Mouse (Mus musculus): Measurements from ENCODE around the gene Psme4. TPM values are rescaled to one million over a fixed set of nuclear protein-coding genes. Genes with fewer than 3 reads are reported as not detected.
A peak's percentile ranks its signal among the peaks of the same experiment; 100 is the strongest.

Psme4 gene
- polyA plus RNA-seq, 1 experiment from 2014 or later = 12.0 TPM

GRCm38 (mm10) chr11:30761891-30762290 lies 9.6 kb upstream of the Psme4 start:
- Histone ChIP-seq H3K36me3 (no peaks in the 10 kb centered on the region), H3K27me3 (no peaks in the 10 kb centered on the region), H3K27ac (replicated peaks) (no peak overlapping the region), H3K9me3 (no peaks in the 10 kb centered on the region), H3K4me3 (no peak overlapping the region), H3K4me2 (no peak overlapping the region), H3K4me1 (replicated peaks) (no peaks in the 10 kb centered on the region), H3K9ac (no peak overlapping the region)
- ATAC-seq (ENCODE audit: low FRiP score, low read depth) = no peak
- WGBS = 75% methylated on average over 1 of the region's 1 CpGs

GRCm38 (mm10) chr11:30765076-30765475 lies 6.5 kb upstream of the Psme4 start:
- Histone ChIP-seq H3K4me2 (no peak overlapping the region), H3K27me3 (no peaks in the 10 kb centered on the region), H3K9ac (no peak overlapping the region), H3K27ac (replicated peaks) (no peak overlapping the region), H3K9me3 (no peaks in the 10 kb centered on the region), H3K36me3 (no peaks in the 10 kb centered on the region), H3K4me3 (no peak overlapping the region), H3K4me1 (replicated peaks) (no peaks in the 10 kb centered on the region)
- 62% methylated on average over 1 of the region's 1 CpGs for WGBS
- ATAC-seq (ENCODE audit: low FRiP score, low read depth) = no peak

- Histone ChIP-seq H3K27me3 (no peaks in the 10 kb centered on the region), H3K9ac (peak overlapping the region; percentile 99), H3K4me3 (peak overlapping the region; percentile 100), H3K4me2 (peak overlapping the region; percentile 72), H3K36me3 (no peaks in the 10 kb centered on the region), H3K9me3 (no peaks in the 10 kb centered on the region), H3K27ac (replicated peaks) (peak overlapping the region; percentile 96; the same call in 1 of the 2 replicates), H3K4me1 (replicated peaks) (peaks cover 28% of the 10 kb centered on the region)
- 80% methylated on average over 3 of the region's 3 CpGs for WGBS
- ATAC-seq (ENCODE audit: low FRiP score, low read depth) = no peak
These were observed 709 bp upstream of the Psme4 start for GRCm38 (mm10) chr11:30770817-30771216.

- peak; percentile 86 for ATAC-seq (ENCODE audit: low FRiP score, low read depth)
- 0% methylated on average over 59 of the region's 64 CpGs for WGBS
- H3K9me3 ChIP-seq = no peaks in the 10 kb centered on the region
- H3K4me3 ChIP-seq = peak overlapping the region; percentile 100
- peak overlapping the region; percentile 96 for H3K27ac ChIP-seq (replicated peaks)
- peak overlapping the region; percentile 99 for H3K9ac ChIP-seq
- H3K36me3 ChIP-seq = no peaks in the 10 kb centered on the region
- peaks cover 28% of the 10 kb centered on the region for H3K4me1 ChIP-seq (replicated peaks)
- no peaks in the 10 kb centered on the region for H3K27me3 ChIP-seq
- peak overlapping the region; percentile 72 for H3K4me2 ChIP-seq
These were observed 517 bp downstream of the Psme4 start for GRCm38 (mm10) chr11:30771904-30772581.

GRCm38 (mm10) chr11:30772777-30773417 lies 1.4 kb downstream of the Psme4 start:
- H3K4me1 ChIP-seq (replicated peaks) = peaks cover 28% of the 10 kb centered on the region
- ATAC-seq (ENCODE audit: low FRiP score, low read depth) = no peak
- no peaks in the 10 kb centered on the region for H3K36me3 ChIP-seq
- 3% methylated on average over 21 of the region's 21 CpGs for WGBS
- H3K9ac ChIP-seq = peak overlapping the region; percentile 99
- H3K27me3 ChIP-seq = no peaks in the 10 kb centered on the region
- peak overlapping the region; percentile 100 for H3K4me3 ChIP-seq
- H3K27ac ChIP-seq (replicated peaks) = peak overlapping the region; percentile 96
- H3K4me2 ChIP-seq = peak overlapping the region; percentile 72
- H3K9me3 ChIP-seq = no peaks in the 10 kb centered on the region

GRCm38 (mm10) chr11:30774638-30775037 lies 3.1 kb downstream of the Psme4 start:
- ATAC-seq (ENCODE audit: low FRiP score, low read depth) = no peak
- no peaks in the 10 kb centered on the region for H3K27me3 ChIP-seq
- H3K9me3 ChIP-seq = no peaks in the 10 kb centered on the region
- WGBS = 79% methylated on average over 1 of the region's 1 CpGs
- no peak overlapping the region for H3K9ac ChIP-seq
- H3K4me1 ChIP-seq (replicated peaks) = peaks cover 31% of the 10 kb centered on the region
- no peaks in the 10 kb centered on the region for H3K36me3 ChIP-seq
- no peak overlapping the region for H3K27ac ChIP-seq (replicated peaks)
- H3K4me3 ChIP-seq = no peak overlapping the region
- H3K4me2 ChIP-seq = peak overlapping the region; percentile 72; the same call in 1 of the 2 replicates

GRCm38 (mm10) chr11:30777498-30777897 lies 6.0 kb downstream of the Psme4 start:
- ATAC-seq (ENCODE audit: low FRiP score, low read depth) = no peak
- Histone ChIP-seq H3K27me3 (no peaks in the 10 kb centered on the region), H3K27ac (replicated peaks) (no peak overlapping the region), H3K36me3 (no peaks in the 10 kb centered on the region), H3K9ac (no peak overlapping the region), H3K4me3 (no peak overlapping the region), H3K9me3 (no peaks in the 10 kb centered on the region), H3K4me1 (replicated peaks) (peaks cover 26% of the 10 kb centered on the region), H3K4me2 (no peak overlapping the region)
- 76% methylated on average over 4 of the region's 4 CpGs for WGBS

- Histone ChIP-seq H3K36me3 (no peaks in the 10 kb centered on the region), H3K4me3 (no peak overlapping the region), H3K27ac (replicated peaks) (no peak overlapping the region), H3K4me2 (no peak overlapping the region), H3K9ac (no peak overlapping the region), H3K9me3 (no peaks in the 10 kb centered on the region), H3K27me3 (no peaks in the 10 kb centered on the region), H3K4me1 (replicated peaks) (0 out of 2 replicates have a peak, but pooled peaks cover 3% of the 10 kb centered on the region)
- no peak for ATAC-seq (ENCODE audit: low FRiP score, low read depth)
- 86% methylated on average over 2 of the region's 2 CpGs for WGBS
These were observed 9.4 kb downstream of the Psme4 start for GRCm38 (mm10) chr11:30780893-30781292.

- ATAC-seq (ENCODE audit: low FRiP score, low read depth) = no peak
- Histone ChIP-seq H3K4me1 (replicated peaks) (0 out of 2 replicates have a peak, but pooled peaks cover 3% of the 10 kb centered on the region), H3K4me2 (no peak overlapping the region), H3K9ac (no peak overlapping the region), H3K36me3 (no peaks in the 10 kb centered on the region), H3K27ac (replicated peaks) (no peak overlapping the region), H3K4me3 (no peak overlapping the region), H3K27me3 (no peaks in the 10 kb centered on the region), H3K9me3 (no peaks in the 10 kb centered on the region)
- WGBS = 56% methylated on average over 1 of the region's 1 CpGs
These were observed 10.1 kb downstream of the Psme4 start for GRCm38 (mm10) chr11:30781612-30782011.

- H3K9ac ChIP-seq = no peak overlapping the region
- H3K4me2 ChIP-seq = no peak overlapping the region
- no peaks in the 10 kb centered on the region for H3K27me3 ChIP-seq
- no peak overlapping the region for H3K4me3 ChIP-seq
- H3K9me3 ChIP-seq = no peaks in the 10 kb centered on the region
- H3K27ac ChIP-seq (replicated peaks) = no peak overlapping the region
- no peak for ATAC-seq (ENCODE audit: low FRiP score, low read depth)
- WGBS = 68% methylated on average over 3 of the region's 3 CpGs
- no peaks in the 10 kb centered on the region for H3K4me1 ChIP-seq (replicated peaks)
- H3K36me3 ChIP-seq = no peaks in the 10 kb centered on the region
These were observed 14.0 kb downstream of the Psme4 start for GRCm38 (mm10) chr11:30785497-30785896.

- Histone ChIP-seq H3K36me3 (no peaks in the 10 kb centered on the region), H3K4me2 (no peak overlapping the region), H3K27ac (replicated peaks) (no peak overlapping the region), H3K9me3 (no peaks in the 10 kb centered on the region), H3K27me3 (no peaks in the 10 kb centered on the region), H3K4me1 (replicated peaks) (no peaks in the 10 kb centered on the region), H3K4me3 (no peak overlapping the region), H3K9ac (no peak overlapping the region)
- no peak for ATAC-seq (ENCODE audit: low FRiP score, low read depth)
- 96% methylated on average over 7 of the region's 7 CpGs for WGBS
These were observed 14.9 kb downstream of the Psme4 start for GRCm38 (mm10) chr11:30786230-30786983.

GRCm38 (mm10) chr11:30792680-30793079 lies 21.2 kb downstream of the Psme4 start:
- H3K36me3 ChIP-seq = peaks cover 6% of the 10 kb centered on the region; the same call in 1 of the 2 replicates
- no peak overlapping the region for H3K4me3 ChIP-seq
- no peak overlapping the region for H3K9ac ChIP-seq
- 82% methylated on average over 7 of the region's 7 CpGs for WGBS
- H3K27me3 ChIP-seq = no peaks in the 10 kb centered on the region
- no peak overlapping the region for H3K27ac ChIP-seq (replicated peaks)
- H3K9me3 ChIP-seq = no peaks in the 10 kb centered on the region
- H3K4me1 ChIP-seq (replicated peaks) = no peaks in the 10 kb centered on the region
- H3K4me2 ChIP-seq = no peak overlapping the region
- ATAC-seq (ENCODE audit: low FRiP score, low read depth) = no peak

Data from hindbrain, embryonic 15.5 days (tissue).